Mouse (Mus musculus) forebrain, embryonic 16.5 days (tissue): ENCODE measurements at regions not wholly inside any gene's neighbourhood (a gene's known extent, or its start where the extent isn't known, plus 50 kb on each side); places are given as distances from the start of the nearest gene placed in this dataset.

Experiments
- ATAC-seq: fragments of 200-750 bp; cut with Nextera tagmentation; 2 replicates; pipeline ENCODE4 v1.8.0; 2017; ENCODE audit warnings: mild to moderate bottlenecking, moderate library complexity
- H3K27ac ChIP-seq: fragments of 300-500 bp; sonication (generic); 2 replicates; pipeline ENCODE4 v1.5.1; 2014; ENCODE audit warnings: low read length, control low read depth
- H3K27me3 ChIP-seq: fragments of 300-500 bp; sonication (generic); replicated peaks from 2 replicates; pipeline ENCODE4 v1.6.1; 2014; ENCODE audit warnings: low read length; ENCODE audit not compliant: control insufficient read depth, insufficient read depth
- H3K36me3 ChIP-seq: fragments of 300-500 bp; sonication (generic); 2 replicates; pipeline ENCODE4 v1.6.1; 2014; ENCODE audit not compliant: control insufficient read depth, insufficient read depth
- H3K4me1 ChIP-seq: fragments of 300-500 bp; sonication (generic); replicated peaks from 2 replicates; pipeline ENCODE4 v1.6.1; 2014; ENCODE audit warnings: low read length; ENCODE audit not compliant: control insufficient read depth, insufficient read depth
- H3K4me2 ChIP-seq: fragments of 300-500 bp; sonication (generic); 2 replicates; pipeline ENCODE4 v1.6.1; 2014; ENCODE audit warnings: mild to moderate bottlenecking, low read length, control low read depth
- H3K4me3 ChIP-seq: fragments of 300-500 bp; sonication (generic); replicated peaks from 2 replicates; pipeline ENCODE4 v1.5.1; 2014; ENCODE audit warnings: mild to moderate bottlenecking, low read length, control low read depth
- H3K9ac ChIP-seq: fragments of 300-500 bp; sonication (generic); replicated peaks from 2 replicates; pipeline ENCODE4 v1.6.1; 2014; ENCODE audit warnings: low read depth, low read length, control low read depth
- H3K9me3 ChIP-seq: fragments of 300-500 bp; sonication (generic); 2 replicates; pipeline ENCODE4 v1.6.1; 2016; ENCODE audit warnings: low read length; ENCODE audit not compliant: control insufficient read depth
- WGBS: fragments of 180-500 bp; shearing (Covaris S2); extraction: QIAGEN DNeasy Blood & Tissue Kit; methylation state at CpG from one replicate; pipeline ENCODE4 v1.1.7; 2014; 5-methylcytosine and 5-hydroxymethylcytosine counted together

GRCm38 (mm10) chr6:88978970-88979369 is 76.9 kb downstream of the Tpra1 start:
- Histone ChIP-seq H3K4me3 (no peak overlapping the region), H3K27ac (no peak overlapping the region), H3K4me2 (no peak overlapping the region), H3K36me3 (no peaks in the 10 kb centered on the region), H3K4me1 (peaks cover 40% of the 10 kb centered on the region), H3K9me3 (no peaks in the 10 kb centered on the region), H3K27me3 (peaks cover 18% of the 10 kb centered on the region), H3K9ac (no peak overlapping the region)
- 36% methylated on average over 4 of the region's 4 CpGs for WGBS
- ATAC-seq: no peak

- Histone ChIP-seq H3K4me2 (no peak overlapping the region), H3K4me1 (peaks cover 36% of the 10 kb centered on the region)
These were observed 78.1 kb downstream of the Tpra1 start for GRCm38 (mm10) chr6:88980112-88980511.

GRCm38 (mm10) chr6:88981544-88981943 is 79.5 kb downstream of the Tpra1 start:
- no peak overlapping the region for H3K4me2 ChIP-seq
- 0 out of 2 replicates have a peak overlapping the region, but pooled peaks have one; percentile 16 for H3K9ac ChIP-seq
- 6% methylated on average over 7 of the region's 7 CpGs for WGBS
- peak; percentile 13; the same call in 1 of the 2 replicates for ATAC-seq
- no peaks in the 10 kb centered on the region for H3K9me3 ChIP-seq
- peaks cover 5% of the 10 kb centered on the region for H3K27me3 ChIP-seq
- no peak overlapping the region for H3K4me3 ChIP-seq
- H3K4me1 ChIP-seq: peaks cover 33% of the 10 kb centered on the region
- no peak overlapping the region for H3K27ac ChIP-seq
- H3K36me3 ChIP-seq: no peaks in the 10 kb centered on the region

More at GRCm38 (mm10) chr6:88980112-88980511, 78.1 kb downstream of the Tpra1 start:
- no peak overlapping the region for H3K27ac ChIP-seq
- no peaks in the 10 kb centered on the region for H3K9me3 ChIP-seq
- peak; percentile 88 for ATAC-seq
- no peaks in the 10 kb centered on the region for H3K36me3 ChIP-seq
- WGBS: 0% methylated on average over 8 of the region's 8 CpGs
- peaks cover 11% of the 10 kb centered on the region for H3K27me3 ChIP-seq
- H3K9ac ChIP-seq: peak overlapping the region; percentile 23; the same call in 1 of the 2 replicates
- H3K4me3 ChIP-seq: no peak overlapping the region

GRCm38 (mm10) chr6:88984170-88984569 is 82.1 kb downstream of the Tpra1 start:
- H3K9ac ChIP-seq: no peak overlapping the region
- no peaks in the 10 kb centered on the region for H3K9me3 ChIP-seq
- H3K27me3 ChIP-seq: no peaks in the 10 kb centered on the region
- H3K36me3 ChIP-seq: no peaks in the 10 kb centered on the region
- no peak for ATAC-seq
- no peak overlapping the region for H3K4me3 ChIP-seq
- no peak overlapping the region for H3K4me2 ChIP-seq
- no peak overlapping the region for H3K27ac ChIP-seq
- H3K4me1 ChIP-seq: peaks cover 25% of the 10 kb centered on the region
- WGBS: 72% methylated on average over 4 of the region's 4 CpGs

- H3K27me3 ChIP-seq: no peaks in the 10 kb centered on the region
- 62% methylated on average over 4 of the region's 4 CpGs for WGBS
- H3K4me3 ChIP-seq: no peak overlapping the region
- H3K9me3 ChIP-seq: no peaks in the 10 kb centered on the region
- no peaks in the 10 kb centered on the region for H3K36me3 ChIP-seq
- no peak overlapping the region for H3K4me2 ChIP-seq
- no peak overlapping the region for H3K27ac ChIP-seq
- no peak overlapping the region for H3K9ac ChIP-seq
- ATAC-seq: no peak
- peaks cover 24% of the 10 kb centered on the region for H3K4me1 ChIP-seq
These were observed 82.8 kb downstream of the Tpra1 start for GRCm38 (mm10) chr6:88984863-88985262.

- no peak for ATAC-seq
- Histone ChIP-seq H3K4me2 (no peak overlapping the region), H3K9me3 (no peaks in the 10 kb centered on the region), H3K4me1 (peaks cover 7% of the 10 kb centered on the region; the same call in 1 of the 2 replicates), H3K27me3 (no peaks in the 10 kb centered on the region), H3K9ac (no peak overlapping the region), H3K27ac (no peak overlapping the region), H3K4me3 (no peak overlapping the region), H3K36me3 (no peaks in the 10 kb centered on the region)
- 91% methylated on average over 10 of the region's 10 CpGs for WGBS
These were observed 86.5 kb downstream of the Tpra1 start for GRCm38 (mm10) chr6:88988551-88988950.

- WGBS: 57% methylated on average over 6 of the region's 6 CpGs
- Histone ChIP-seq H3K27me3 (no peaks in the 10 kb centered on the region), H3K4me2 (no peak overlapping the region), H3K9ac (no peak overlapping the region), H3K9me3 (no peaks in the 10 kb centered on the region), H3K27ac (no peak overlapping the region), H3K4me3 (no peak overlapping the region), H3K4me1 (no peaks in the 10 kb centered on the region), H3K36me3 (no peaks in the 10 kb centered on the region)
- no peak for ATAC-seq
These were observed 87.7 kb downstream of the Tpra1 start for GRCm38 (mm10) chr6:88989617-88990299.

- H3K4me1 ChIP-seq: no peaks in the 10 kb centered on the region
- H3K36me3 ChIP-seq: no peaks in the 10 kb centered on the region
- H3K4me3 ChIP-seq: no peak overlapping the region
- no peaks in the 10 kb centered on the region for H3K9me3 ChIP-seq
- H3K9ac ChIP-seq: no peak overlapping the region
- no peaks in the 10 kb centered on the region for H3K27me3 ChIP-seq
- no peak for ATAC-seq
- no peak overlapping the region for H3K4me2 ChIP-seq
- 28% methylated on average over 1 of the region's 1 CpGs for WGBS
- no peak overlapping the region for H3K27ac ChIP-seq
These were observed 88.2 kb downstream of the Tpra1 start for GRCm38 (mm10) chr6:88990300-88990685.

- H3K27me3 ChIP-seq: no peaks in the 10 kb centered on the region
- H3K27ac ChIP-seq: no peak overlapping the region
- WGBS: 86% methylated on average over 3 of the region's 3 CpGs
- H3K36me3 ChIP-seq: no peaks in the 10 kb centered on the region
- H3K4me1 ChIP-seq: no peaks in the 10 kb centered on the region
- no peaks in the 10 kb centered on the region for H3K9me3 ChIP-seq
- H3K4me2 ChIP-seq: no peak overlapping the region
- H3K4me3 ChIP-seq: no peak overlapping the region
- no peak for ATAC-seq
- no peak overlapping the region for H3K9ac ChIP-seq
These were observed 93.0 kb downstream of the Tpra1 start for GRCm38 (mm10) chr6:88995077-88995476.
